Mouse (Mus musculus) stomach, postnatal 0 days (tissue): ENCODE results near the gene Srrm2. TPM values are rescaled to one million over a fixed set of nuclear protein-coding genes. Genes with fewer than 3 reads are reported as not detected.

ENCODE experiments used
- ATAC-seq: fragments of 200-750 bp; cut with Nextera tagmentation; 2 replicates; pipeline ENCODE4 v1.8.0; 2017; ENCODE audit not compliant: low FRiP score, low TSS enrichment
- DNase-seq: peaks from one replicate; pipeline ENCODE4 v3.0.0-alpha.2; 2016; ENCODE audit warnings: low spot score
- H3K27ac ChIP-seq: fragments of 300-500 bp; sonication (generic); replicated peaks from 2 replicates; pipeline ENCODE4 v1.5.1; 2014; ENCODE audit warnings: mild to moderate bottlenecking, control low read depth
- H3K27me3 ChIP-seq: fragments of 300-500 bp; sonication (generic); 2 replicates; pipeline ENCODE4 v1.6.1; 2014; ENCODE audit warnings: low read length; ENCODE audit not compliant: control insufficient read depth, insufficient read depth
- H3K36me3 ChIP-seq: fragments of 300-500 bp; sonication (generic); 2 replicates; pipeline ENCODE4 v1.6.1; 2014; ENCODE audit warnings: low read length, mixed read lengths; ENCODE audit not compliant: control insufficient read depth, insufficient read depth
- H3K4me1 ChIP-seq: fragments of 300-500 bp; sonication (generic); replicated peaks from 2 replicates; pipeline ENCODE4 v1.6.1; 2014; ENCODE audit warnings: antibody characterized with exemption; ENCODE audit not compliant: control insufficient read depth, insufficient read depth
- H3K4me2 ChIP-seq: fragments of 300-500 bp; sonication (generic); replicated peaks from 2 replicates; pipeline ENCODE4 v1.6.1; 2014; ENCODE audit warnings: low read depth, mild to moderate bottlenecking, control low read depth, moderate library complexity
- H3K4me3 ChIP-seq: fragments of 300-500 bp; sonication (generic); 2 replicates; pipeline ENCODE4 v1.5.1; 2014; ENCODE audit warnings: low read depth, low read length, control low read depth
- H3K9ac ChIP-seq: fragments of 300-500 bp; sonication (generic); 2 replicates; pipeline ENCODE4 v1.6.1; 2014; ENCODE audit warnings: mild to moderate bottlenecking, low read length, control low read depth, mixed read lengths
- H3K9me3 ChIP-seq: fragments of 300-500 bp; sonication (generic); 2 replicates; pipeline ENCODE4 v1.6.1; 2016; ENCODE audit warnings: low read length; ENCODE audit not compliant: control insufficient read depth
- CTCF ChIP-seq: IDR thresholded peaks from 2 replicates; pipeline ENCODE4 v1.5.1; 2016; ENCODE audit warnings: antibody characterized with exemption, low read depth, mild to moderate bottlenecking, moderate library complexity
- EP300 ChIP-seq: optimal IDR thresholded peaks from 2 replicates; pipeline ENCODE3; 2016; ENCODE audit warnings: antibody characterized with exemption
- WGBS: fragments of 180-500 bp; shearing (Covaris S2); extraction: QIAGEN DNeasy Blood & Tissue Kit; methylation state at CpG from one replicate; pipeline ENCODE4 v1.1.7; 2014; 5-methylcytosine and 5-hydroxymethylcytosine counted together
- microRNA-seq: library from miRNA; unstranded; fragments of <30 nt; microRNA quantifications from one replicate; pipeline ENCODE4, GENCODE M21; 2016
- polyA plus RNA-seq: library from polyadenylated mRNA; unstranded; fragments of >200 nt; fragmentation: Nextera tagmentation; extraction: Ambion mirVana; gene quantifications from 2 replicates; pipeline ENCODE4 v1.2.1, GENCODE M21; 2015

The Srrm2 gene
- polyA plus RNA-seq, 1 experiment from 2014 or later: 211 TPM

- H3K9me3 ChIP-seq: no peaks in the 10 kb centered on the region
- DNase-seq: no peak
- no peak overlapping the region for H3K4me3 ChIP-seq
- no peak overlapping the region for H3K27ac ChIP-seq
- H3K36me3 ChIP-seq: no peaks in the 10 kb centered on the region
- TF ChIP-seq CTCF (no peak), EP300 (no peak)
- no peak for ATAC-seq
- no peak overlapping the region for H3K4me2 ChIP-seq
- H3K4me1 ChIP-seq: no peaks in the 10 kb centered on the region
- WGBS: 81% methylated on average over 10 of the region's 10 CpGs
- H3K27me3 ChIP-seq: no peaks in the 10 kb centered on the region
- H3K9ac ChIP-seq: no peak overlapping the region
These were observed 64.0 kb downstream of the Srrm2 start for GRCm38 (mm10) chr17:23854229-23854765.

- H3K4me2 ChIP-seq: no peak overlapping the region
- H3K27ac ChIP-seq: no peak overlapping the region
- no peaks in the 10 kb centered on the region for H3K36me3 ChIP-seq
- no peaks in the 10 kb centered on the region for H3K4me1 ChIP-seq
- H3K9me3 ChIP-seq: no peaks in the 10 kb centered on the region
- H3K27me3 ChIP-seq: no peaks in the 10 kb centered on the region
- no peak for ATAC-seq
- TF ChIP-seq EP300 (no peak), CTCF (no peak)
- whole genome bisulfite sequencing: 83% methylated on average over 6 of the region's 6 CpGs
- no peak overlapping the region for H3K9ac ChIP-seq
- DNase-seq: no peak
- H3K4me3 ChIP-seq: no peak overlapping the region
These were observed 66.9 kb downstream of the Srrm2 start for GRCm38 (mm10) chr17:23857193-23857592.

GRCm38 (mm10) chr17:23857913-23858312 is 67.6 kb downstream of the Srrm2 start:
- H3K27me3 ChIP-seq: no peaks in the 10 kb centered on the region
- no peaks in the 10 kb centered on the region for H3K36me3 ChIP-seq
- ATAC-seq: 0 out of 2 replicates have a peak, but pooled peaks have one; percentile 45
- no peak overlapping the region for H3K27ac ChIP-seq
- 53% methylated on average over 2 of the region's 2 CpGs for WGBS
- no peak overlapping the region for H3K4me2 ChIP-seq
- TF ChIP-seq CTCF (no peak), EP300 (no peak)
- H3K9ac ChIP-seq: no peak overlapping the region
- DNase-seq: no peak
- H3K4me3 ChIP-seq: no peak overlapping the region
- H3K9me3 ChIP-seq: no peaks in the 10 kb centered on the region
- no peaks in the 10 kb centered on the region for H3K4me1 ChIP-seq

- Histone ChIP-seq H3K36me3 (no peaks in the 10 kb centered on the region), H3K4me3 (no peak overlapping the region), H3K9ac (no peak overlapping the region), H3K9me3 (no peaks in the 10 kb centered on the region), H3K4me2 (no peak overlapping the region), H3K27me3 (no peaks in the 10 kb centered on the region), H3K4me1 (no peaks in the 10 kb centered on the region), H3K27ac (no peak overlapping the region)
- DNase-seq (no peak), ATAC-seq (no peak)
- no peak for TF ChIP-seq CTCF
- no peak for TF ChIP-seq EP300
- WGBS: 76% methylated on average over 4 of the region's 4 CpGs
These were observed 72.6 kb downstream of the Srrm2 start for GRCm38 (mm10) chr17:23862926-23863325.

- WGBS: 83% methylated on average over 15 of the region's 15 CpGs
- ATAC-seq: no peak
- H3K9ac ChIP-seq: no peak within 1 kb of the TSS
- no peak within 1 kb of the TSS for H3K4me2 ChIP-seq
- no peaks in the 10 kb centered on the region for H3K27me3 ChIP-seq
- H3K36me3 ChIP-seq: no peaks in the 10 kb centered on the region
- H3K9me3 ChIP-seq: no peaks in the 10 kb centered on the region
- no peak within 1 kb of the TSS for H3K4me3 ChIP-seq
- no peak for DNase-seq
- H3K27ac ChIP-seq: no peak within 1 kb of the TSS
- TF ChIP-seq EP300: no peak
- no peak for TF ChIP-seq CTCF
- H3K4me1 ChIP-seq: no peaks in the 10 kb centered on the region
These were observed 77.4 kb downstream of the Srrm2 start, which contains the start of gene Prss21 for GRCm38 (mm10) chr17:23867756-23868155. Gene Prss21 (plus strand): TSS chr17:23868056.

GRCm38 (mm10) chr17:23868513-23868912 is 78.2 kb downstream of the Srrm2 start:
- DNase-seq (no peak), ATAC-seq (no peak)
- Histone ChIP-seq H3K9ac (no peak overlapping the region), H3K4me1 (no peaks in the 10 kb centered on the region), H3K4me2 (no peak overlapping the region), H3K4me3 (no peak overlapping the region), H3K36me3 (no peaks in the 10 kb centered on the region), H3K27me3 (no peaks in the 10 kb centered on the region), H3K9me3 (no peaks in the 10 kb centered on the region), H3K27ac (no peak overlapping the region)
- 88% methylated on average over 11 of the region's 11 CpGs for WGBS
- no peak for TF ChIP-seq EP300
- TF ChIP-seq CTCF: no peak

Small RNA genes within 50 kb of the gene (microRNA-seq; reads per million reads assigned to microRNA genes)
- gene Mir5125: not detected

Other genes with a start within 250 kb of the Srrm2 start
- gene Zfp213, start 226.3 kb upstream of the Srrm2 start, polyA plus RNA-seq: 8.9 and 9.2 TPM in 2 replicates
- gene Zfp13, start 191.0 kb upstream of the Srrm2 start, polyA plus RNA-seq: 4.0 and 5.7 TPM in 2 replicates
- gene Zscan10, start 189.7 kb upstream of the Srrm2 start, polyA plus RNA-seq: 0.05 TPM in 1 of 2 replicates, not detected in the other
- 0.12 and 0.18 TPM in 2 replicates for gene Mmp25, start 145.3 kb upstream of the Srrm2 start, polyA plus RNA-seq
- gene Bicdl2, start 130.0 kb upstream of the Srrm2 start, polyA plus RNA-seq: 50.9 and 58.2 TPM in 2 replicates
- 183 and 186 TPM in 2 replicates for gene Hcfc1r1, start 116.9 kb upstream of the Srrm2 start, polyA plus RNA-seq
- 17.7 and 18.1 TPM in 2 replicates for gene Thoc6, start 116.7 kb upstream of the Srrm2 start, polyA plus RNA-seq
- gene Tnfrsf12a, start 113.1 kb upstream of the Srrm2 start, polyA plus RNA-seq: 33.5 and 33.7 TPM in 2 replicates
- gene Cldn6, start 111.3 kb upstream of the Srrm2 start, polyA plus RNA-seq: 3.0 and 3.2 TPM in 2 replicates
- 0.79 and 0.92 TPM in 2 replicates for gene Cldn9, start 106.5 kb upstream of the Srrm2 start, polyA plus RNA-seq
- gene 1520401A03Rik, start 67.7 kb upstream of the Srrm2 start, polyA plus RNA-seq: 0.04 and 0.16 TPM in 2 replicates
- gene Pkmyt1, start 64.2 kb upstream of the Srrm2 start, polyA plus RNA-seq: 17.1 and 17.6 TPM in 2 replicates
- gene Paqr4, start 49.7 kb upstream of the Srrm2 start, polyA plus RNA-seq: 26.3 and 28.0 TPM in 2 replicates
- 2.7 and 3.0 TPM in 2 replicates for gene Kremen2, start 44.7 kb upstream of the Srrm2 start, polyA plus RNA-seq
- gene Flywch1, start 18.9 kb upstream of the Srrm2 start, polyA plus RNA-seq: 24.2 and 27.3 TPM in 2 replicates
- 15.9 and 16.4 TPM in 2 replicates for gene Flywch2, start 4.5 kb upstream of the Srrm2 start, polyA plus RNA-seq
- gene Elob, start 38.6 kb downstream of the Srrm2 start, polyA plus RNA-seq: 881 and 1,013 TPM in 2 replicates
- 0.11 TPM in 1 of 2 replicates, not detected in the other for gene Prss33, start 45.5 kb downstream of the Srrm2 start, polyA plus RNA-seq
- gene Prss32, start 53.3 kb downstream of the Srrm2 start, polyA plus RNA-seq: 13.6 and 14.8 TPM in 2 replicates
- gene Prss41, start 53.6 kb downstream of the Srrm2 start, polyA plus RNA-seq: 0.88 and 0.90 TPM in 2 replicates
- not detected in 2 replicates for gene Prss21, start 77.5 kb downstream of the Srrm2 start, polyA plus RNA-seq
- gene Dcpp1, start 90.3 kb downstream of the Srrm2 start, polyA plus RNA-seq: not detected in 2 replicates
- not detected in 2 replicates for gene Dcpp2, start 90.3 kb downstream of the Srrm2 start, polyA plus RNA-seq
- gene Dcpp3, start 126.9 kb downstream of the Srrm2 start, polyA plus RNA-seq: not detected in 2 replicates
- gene Sbp, start 151.1 kb downstream of the Srrm2 start, polyA plus RNA-seq: not detected in 2 replicates
- not detected in 2 replicates for gene Sbpl, start 164.7 kb downstream of the Srrm2 start, polyA plus RNA-seq
- 0.08 and 0.11 TPM in 2 replicates for gene Prss30, start 190.0 kb downstream of the Srrm2 start, polyA plus RNA-seq
- gene Prss22, start 207.6 kb downstream of the Srrm2 start, polyA plus RNA-seq: 3.4 and 4.8 TPM in 2 replicates
- 40.8 and 47.1 TPM in 2 replicates for gene Prss27, start 247.6 kb downstream of the Srrm2 start, polyA plus RNA-seq